Mouse (Mus musculus): ENCODE data around the gene Oxct2a. TPM values are rescaled to one million over a fixed set of nuclear protein-coding genes. Genes with fewer than 3 reads are reported as not detected.

The Oxct2a gene
- polyA plus RNA-seq (2015; fragmentation: Nextera tagmentation; extraction: Ambion mirVana) = 0.11 TPM in 1 of 2 replicates, not detected in the other

DNA sequence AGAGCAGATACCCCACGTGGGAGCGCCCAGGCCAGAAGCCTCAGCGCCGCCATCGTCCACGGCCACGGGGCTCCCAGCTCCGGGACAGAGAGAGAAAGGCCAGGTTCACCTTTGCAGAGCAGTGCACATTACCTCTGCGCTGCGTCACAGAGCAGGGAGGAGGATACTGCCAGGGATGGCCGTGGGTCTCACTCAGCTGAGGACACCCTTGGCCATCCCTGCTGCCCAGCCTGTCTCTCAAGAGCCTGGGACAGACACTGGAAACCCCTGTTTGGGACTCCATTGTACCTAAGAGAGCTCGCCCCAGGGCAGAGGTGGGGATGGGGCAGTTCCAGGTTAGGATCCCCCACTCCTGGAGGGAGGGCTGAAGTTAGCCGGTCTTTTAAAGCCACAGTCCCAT is at the start of gene Oxct2a:
Oxct2a (minus strand) TSS at position 101 of the 400 bp plus-strand sequence.
- Histone ChIP-seq H3K4me2 (ENCODE audit: low read depth, low read length) (peak within 1 kb of the TSS; percentile 48), H3K27me3 (ENCODE audit: control insufficient read depth, insufficient read depth, low read depth, low read length) (peaks cover 5% of the 10 kb centered on the region), H3K9ac (ENCODE audit: low read length) (no peak within 1 kb of the TSS), H3K4me3 (ENCODE audit: low read length) (peak within 1 kb of the TSS; percentile 24), H3K4me1 (replicated peaks; ENCODE audit: control insufficient read depth, insufficient read depth, low read length) (no peaks in the 10 kb centered on the region), H3K9me3 (ENCODE audit: control insufficient read depth, low read length) (no peaks in the 10 kb centered on the region), H3K27ac (ENCODE audit: low read length) (no peak within 1 kb of the TSS), H3K36me3 (ENCODE audit: control insufficient read depth, insufficient read depth, low read length) (no peaks in the 10 kb centered on the region)
- 13% methylated on average over 13 of the region's 13 CpGs for WGBS
- ATAC-seq (ENCODE audit: low read depth) = no peak

DNA sequence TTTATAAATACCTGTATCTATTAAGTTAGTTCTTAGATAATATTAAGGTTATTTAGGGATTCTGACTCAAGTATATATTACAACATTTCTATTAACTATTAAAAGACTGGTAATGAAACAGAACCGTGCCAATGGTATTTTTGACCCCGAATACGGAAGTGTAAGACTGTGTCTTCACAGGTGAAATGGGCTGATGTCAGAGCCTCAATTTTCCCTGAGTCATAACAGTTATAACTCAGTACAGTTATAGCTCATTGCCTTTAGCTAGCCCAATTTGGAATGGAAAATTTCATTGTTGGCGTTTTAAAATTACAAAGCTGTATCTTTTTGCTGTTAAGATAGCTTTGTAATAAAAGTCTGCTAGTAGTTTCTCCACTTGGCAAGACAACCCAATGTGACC is 40.1 kb upstream of the Oxct2a start:
- H3K4me3 ChIP-seq (ENCODE audit: low read length) = no peak overlapping the region
- H3K27ac ChIP-seq (ENCODE audit: low read length) = no peak overlapping the region
- no peak for ATAC-seq (ENCODE audit: low read depth)
- no peak overlapping the region for H3K9ac ChIP-seq (ENCODE audit: low read length)
- no peaks in the 10 kb centered on the region for H3K27me3 ChIP-seq (ENCODE audit: control insufficient read depth, insufficient read depth, low read depth, low read length)
- no peaks in the 10 kb centered on the region for H3K9me3 ChIP-seq (ENCODE audit: control insufficient read depth, low read length)
- WGBS = 94% methylated on average over 4 of the region's 4 CpGs
- no peaks in the 10 kb centered on the region for H3K4me1 ChIP-seq (replicated peaks; ENCODE audit: control insufficient read depth, insufficient read depth, low read length)
- H3K4me2 ChIP-seq (ENCODE audit: low read depth, low read length) = no peak overlapping the region
- peaks cover 77% of the 10 kb centered on the region for H3K36me3 ChIP-seq (ENCODE audit: control insufficient read depth, insufficient read depth, low read length)

DNA sequence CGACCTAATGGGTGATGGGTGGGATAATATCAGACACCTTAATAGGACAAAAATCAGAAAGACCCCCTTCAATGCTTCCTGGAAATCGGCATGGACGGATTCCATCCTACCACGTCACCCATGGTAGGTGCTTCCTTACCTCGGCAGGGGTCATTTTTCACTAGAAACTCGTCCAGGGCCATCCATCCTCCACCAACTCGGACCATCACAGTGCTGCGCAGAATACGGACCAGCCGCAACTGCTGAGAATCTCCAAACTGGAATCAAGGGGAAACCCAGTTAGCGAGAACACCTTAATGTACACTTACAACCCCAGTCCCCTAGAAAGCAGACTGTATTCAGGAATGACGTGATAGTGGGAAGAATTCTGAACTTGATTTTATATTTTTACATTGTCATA is 37.3 kb upstream of the Oxct2a start:
- Histone ChIP-seq H3K27me3 (ENCODE audit: control insufficient read depth, insufficient read depth, low read depth, low read length) (no peaks in the 10 kb centered on the region), H3K9ac (ENCODE audit: low read length) (no peak overlapping the region), H3K36me3 (ENCODE audit: control insufficient read depth, insufficient read depth, low read length) (peaks cover 66% of the 10 kb centered on the region), H3K4me1 (replicated peaks; ENCODE audit: control insufficient read depth, insufficient read depth, low read length) (no peaks in the 10 kb centered on the region), H3K4me3 (ENCODE audit: low read length) (no peak overlapping the region), H3K9me3 (ENCODE audit: control insufficient read depth, low read length) (no peaks in the 10 kb centered on the region), H3K27ac (ENCODE audit: low read length) (no peak overlapping the region), H3K4me2 (ENCODE audit: low read depth, low read length) (no peak overlapping the region)
- WGBS = 92% methylated on average over 12 of the region's 12 CpGs
- ATAC-seq (ENCODE audit: low read depth) = no peak

DNA sequence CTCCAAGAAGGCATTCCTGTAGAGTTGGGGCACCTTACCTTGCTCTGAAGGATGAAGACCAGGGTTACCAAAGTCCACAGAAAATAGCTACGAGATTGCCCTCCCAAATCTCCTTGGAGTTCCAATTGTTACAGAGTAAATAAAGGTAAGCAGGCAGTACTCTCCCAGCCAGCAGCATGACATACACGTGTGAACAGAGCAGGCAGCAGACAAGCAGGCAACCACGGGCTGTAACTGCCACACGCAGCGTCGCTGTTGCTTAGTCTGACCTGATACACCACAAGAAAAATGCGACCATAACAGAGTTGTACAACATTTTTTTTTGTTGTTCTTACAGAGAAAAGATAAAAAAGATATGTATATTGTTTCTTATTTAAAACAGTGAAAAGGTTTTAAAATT is 35.2 kb upstream of the Oxct2a start:
- 89% methylated on average over 7 of the region's 7 CpGs for WGBS
- Histone ChIP-seq H3K4me1 (replicated peaks; ENCODE audit: control insufficient read depth, insufficient read depth, low read length) (no peaks in the 10 kb centered on the region), H3K4me2 (ENCODE audit: low read depth, low read length) (no peak overlapping the region), H3K27me3 (ENCODE audit: control insufficient read depth, insufficient read depth, low read depth, low read length) (no peaks in the 10 kb centered on the region), H3K9me3 (ENCODE audit: control insufficient read depth, low read length) (no peaks in the 10 kb centered on the region), H3K9ac (ENCODE audit: low read length) (no peak overlapping the region), H3K4me3 (ENCODE audit: low read length) (no peak overlapping the region), H3K36me3 (ENCODE audit: control insufficient read depth, insufficient read depth, low read length) (peaks cover 70% of the 10 kb centered on the region), H3K27ac (ENCODE audit: low read length) (no peak overlapping the region)
- ATAC-seq (ENCODE audit: low read depth) = no peak

DNA sequence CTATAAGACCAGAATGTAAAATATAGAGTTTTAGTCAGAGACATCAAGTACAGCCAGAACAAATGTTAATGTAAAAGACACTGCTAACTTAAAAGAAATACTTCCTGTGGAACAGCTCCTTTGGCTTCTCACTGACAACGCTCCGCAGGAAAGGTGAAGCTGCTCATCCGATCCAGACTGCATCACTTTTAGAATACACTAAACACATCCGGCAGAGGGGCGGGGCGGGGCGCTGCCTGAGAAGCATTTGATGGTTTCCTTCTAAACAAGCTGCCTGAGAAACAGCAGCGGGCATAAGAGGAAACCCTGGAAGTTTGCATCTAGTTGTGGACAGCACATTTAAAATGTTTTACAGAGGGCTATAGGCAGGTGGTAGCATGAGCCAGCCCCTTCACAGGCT is 32.5 kb upstream of the Oxct2a start:
- Histone ChIP-seq H3K4me3 (ENCODE audit: low read length) (no peak overlapping the region), H3K9ac (ENCODE audit: low read length) (no peak overlapping the region), H3K27ac (ENCODE audit: low read length) (no peak overlapping the region), H3K27me3 (ENCODE audit: control insufficient read depth, insufficient read depth, low read depth, low read length) (no peaks in the 10 kb centered on the region), H3K4me1 (replicated peaks; ENCODE audit: control insufficient read depth, insufficient read depth, low read length) (no peaks in the 10 kb centered on the region), H3K4me2 (ENCODE audit: low read depth, low read length) (no peak overlapping the region), H3K36me3 (ENCODE audit: control insufficient read depth, insufficient read depth, low read length) (peaks cover 67% of the 10 kb centered on the region), H3K9me3 (ENCODE audit: control insufficient read depth, low read length) (no peaks in the 10 kb centered on the region)
- WGBS = 82% methylated on average over 8 of the region's 8 CpGs
- ATAC-seq (ENCODE audit: low read depth) = no peak

DNA sequence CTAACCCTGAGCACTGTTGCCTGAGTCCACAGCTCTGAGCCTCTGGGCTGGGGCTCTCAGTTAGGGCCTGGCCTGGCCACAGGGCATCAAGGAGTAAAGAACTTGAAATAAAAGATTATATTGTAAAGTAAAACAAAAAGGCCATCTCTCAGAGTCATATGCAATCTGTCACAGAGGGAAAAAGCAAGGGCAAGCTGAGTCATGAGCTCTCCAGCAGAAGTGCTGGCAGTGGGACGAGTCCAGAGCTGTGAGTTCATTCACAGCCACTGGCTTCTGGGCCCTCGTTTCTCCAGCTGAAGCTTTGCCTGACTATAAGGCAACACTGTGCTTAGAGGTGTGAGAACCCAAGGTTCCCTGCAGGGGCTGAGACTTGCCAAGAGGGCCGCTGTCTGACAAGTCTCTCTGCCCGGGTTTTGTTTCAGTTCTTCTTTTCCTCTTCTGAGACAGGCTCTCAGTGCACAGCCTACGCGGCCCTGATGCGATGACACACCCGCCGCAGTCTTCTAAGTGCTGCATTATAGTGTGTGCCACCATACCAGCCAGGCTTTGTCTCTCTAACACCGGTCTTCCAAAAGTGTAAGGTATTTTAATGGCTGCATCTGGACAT is 29.9 kb upstream of the Oxct2a start:
- Histone ChIP-seq H3K27ac (ENCODE audit: low read length) (no peak overlapping the region), H3K27me3 (ENCODE audit: control insufficient read depth, insufficient read depth, low read depth, low read length) (no peaks in the 10 kb centered on the region), H3K4me3 (ENCODE audit: low read length) (no peak overlapping the region), H3K9ac (ENCODE audit: low read length) (no peak overlapping the region), H3K36me3 (ENCODE audit: control insufficient read depth, insufficient read depth, low read length) (peaks cover 64% of the 10 kb centered on the region), H3K4me2 (ENCODE audit: low read depth, low read length) (no peak overlapping the region), H3K9me3 (ENCODE audit: control insufficient read depth, low read length) (no peaks in the 10 kb centered on the region), H3K4me1 (replicated peaks; ENCODE audit: control insufficient read depth, insufficient read depth, low read length) (no peaks in the 10 kb centered on the region)
- ATAC-seq (ENCODE audit: low read depth) = no peak
- 82% methylated on average over 10 of the region's 10 CpGs for WGBS

DNA sequence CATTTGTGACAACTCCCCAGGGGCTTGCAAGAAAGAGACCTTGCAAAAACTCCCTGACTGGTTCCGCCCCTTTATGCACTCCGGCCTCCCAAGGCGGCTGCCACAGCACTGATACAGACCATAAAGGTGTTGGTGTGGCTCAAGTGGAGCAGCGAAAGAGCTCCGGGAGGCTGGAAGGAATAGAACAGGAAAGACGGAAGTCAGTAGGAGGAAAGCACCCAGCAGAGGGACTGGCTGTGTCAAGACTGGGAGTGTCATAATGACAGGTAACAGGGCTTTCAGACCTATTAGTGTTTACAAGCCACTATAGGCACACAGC is 20.0 kb upstream of the Oxct2a start:
- peak; percentile 27 for ATAC-seq (ENCODE audit: low read depth)
- Histone ChIP-seq H3K4me3 (ENCODE audit: low read length) (peak overlapping the region; percentile 58), H3K36me3 (ENCODE audit: control insufficient read depth, insufficient read depth, low read length) (no peaks in the 10 kb centered on the region), H3K4me1 (replicated peaks; ENCODE audit: control insufficient read depth, insufficient read depth, low read length) (peaks cover 5% of the 10 kb centered on the region), H3K27me3 (ENCODE audit: control insufficient read depth, insufficient read depth, low read depth, low read length) (peaks cover 23% of the 10 kb centered on the region), H3K27ac (ENCODE audit: low read length) (0 out of 2 replicates have a peak overlapping the region, but pooled peaks have one; percentile 5), H3K9me3 (ENCODE audit: control insufficient read depth, low read length) (no peaks in the 10 kb centered on the region), H3K4me2 (ENCODE audit: low read depth, low read length) (peak overlapping the region; percentile 91), H3K9ac (ENCODE audit: low read length) (no peak overlapping the region)
- 4% methylated on average over 6 of the region's 6 CpGs for WGBS

DNA sequence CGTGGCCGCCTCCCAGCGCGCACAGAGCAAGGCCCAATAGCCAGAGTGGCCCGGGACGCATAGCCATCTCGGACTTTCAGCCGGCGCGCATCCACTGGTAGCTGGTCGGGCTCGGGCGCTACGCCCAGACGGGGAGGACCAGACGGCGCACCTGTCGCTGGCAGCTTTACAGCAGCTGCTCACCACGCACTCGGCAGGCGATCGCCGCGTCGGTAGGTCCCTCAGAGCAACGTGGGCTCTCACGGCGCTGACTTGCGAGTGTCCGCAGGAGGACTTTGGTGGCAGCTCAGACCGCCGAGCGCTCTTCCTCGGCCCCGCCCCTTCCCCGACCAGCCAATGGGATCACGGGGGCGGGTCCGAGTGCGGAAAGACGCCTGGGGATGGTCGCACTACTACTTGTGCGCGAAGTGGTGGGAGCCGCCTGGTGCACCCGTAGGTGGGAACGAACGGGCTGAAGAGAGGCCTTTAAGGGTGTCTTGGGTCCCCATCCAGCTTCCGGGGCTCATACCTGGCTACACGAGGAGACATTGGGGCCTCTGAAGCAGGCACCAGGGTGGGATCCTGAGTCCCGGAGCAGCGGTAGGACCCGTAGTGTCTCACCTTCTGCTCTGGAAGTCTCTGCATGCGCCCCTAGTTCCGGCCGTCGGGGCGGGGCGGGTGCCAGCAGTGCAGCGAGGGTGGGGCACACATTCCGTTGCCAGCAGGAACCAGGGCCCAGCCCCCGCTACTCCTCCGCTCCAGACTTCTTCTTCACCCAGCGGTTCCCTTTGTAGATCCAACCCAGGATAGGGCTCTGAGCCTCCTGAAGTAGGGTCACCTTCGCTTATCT is 19.4 kb upstream of the Oxct2a start, which contains the start of gene Bmp8a:
Bmp8a (minus strand) TSS at position 611 of the 829 bp plus-strand sequence.
- peaks cover 23% of the 10 kb centered on the region for H3K27me3 ChIP-seq (ENCODE audit: control insufficient read depth, insufficient read depth, low read depth, low read length)
- under 1% methylated on average over 64 of the region's 65 CpGs for WGBS
- no peaks in the 10 kb centered on the region for H3K9me3 ChIP-seq (ENCODE audit: control insufficient read depth, low read length)
- H3K36me3 ChIP-seq (ENCODE audit: control insufficient read depth, insufficient read depth, low read length) = no peaks in the 10 kb centered on the region
- ATAC-seq (ENCODE audit: low read depth) = peak; percentile 92
- H3K4me3 ChIP-seq (ENCODE audit: low read length) = peak within 1 kb of the TSS; percentile 58
- H3K27ac ChIP-seq (ENCODE audit: low read length) = 0 out of 2 replicates have a peak within 1 kb of the TSS, but pooled peaks have one; percentile 5
- peak within 1 kb of the TSS; percentile 51 for H3K9ac ChIP-seq (ENCODE audit: low read length)
- H3K4me1 ChIP-seq (replicated peaks; ENCODE audit: control insufficient read depth, insufficient read depth, low read length) = peaks cover 5% of the 10 kb centered on the region
- H3K4me2 ChIP-seq (ENCODE audit: low read depth, low read length) = peak within 1 kb of the TSS; percentile 91

DNA sequence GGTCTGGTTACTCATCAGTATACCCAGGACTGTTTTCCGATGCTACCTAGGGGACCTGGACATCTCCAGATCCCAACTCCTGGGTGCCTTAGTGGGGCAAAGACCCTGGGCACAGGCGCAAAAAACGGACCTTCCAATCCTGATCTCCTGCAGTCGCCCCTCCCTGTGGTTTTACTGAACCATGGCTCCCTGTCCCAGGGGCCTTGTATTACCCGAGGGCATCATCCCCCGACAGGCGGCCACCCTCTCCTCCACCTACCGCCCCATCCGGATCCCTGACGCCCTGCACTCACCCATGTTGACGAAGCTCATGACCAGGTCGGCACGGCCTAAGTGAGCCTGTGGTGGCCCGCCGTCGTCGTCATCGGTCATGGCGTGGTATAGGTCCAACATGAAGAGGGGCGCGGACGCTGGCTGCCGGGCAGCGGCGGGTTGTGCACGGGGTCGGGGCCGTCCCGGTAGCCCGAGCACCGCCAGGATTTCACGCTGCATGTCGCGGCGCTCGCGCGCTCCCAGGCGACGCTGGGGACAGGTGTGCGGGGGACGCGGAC is 18.7 kb upstream of the Oxct2a start:
- Histone ChIP-seq H3K27ac (ENCODE audit: low read length) (no peak overlapping the region), H3K4me3 (ENCODE audit: low read length) (peak overlapping the region; percentile 58), H3K9me3 (ENCODE audit: control insufficient read depth, low read length) (no peaks in the 10 kb centered on the region), H3K4me1 (replicated peaks; ENCODE audit: control insufficient read depth, insufficient read depth, low read length) (peaks cover 5% of the 10 kb centered on the region), H3K9ac (ENCODE audit: low read length) (peak overlapping the region; percentile 51), H3K27me3 (ENCODE audit: control insufficient read depth, insufficient read depth, low read depth, low read length) (peaks cover 23% of the 10 kb centered on the region), H3K4me2 (ENCODE audit: low read depth, low read length) (peak overlapping the region; percentile 91), H3K36me3 (ENCODE audit: control insufficient read depth, insufficient read depth, low read length) (no peaks in the 10 kb centered on the region)
- ATAC-seq (ENCODE audit: low read depth) = peak; percentile 9; the same call in 1 of the 2 replicates
- 2% methylated on average over 43 of the region's 43 CpGs for WGBS

Data from lung, embryonic 16.5 days (tissue).